Mouse (Mus musculus): Measurements from ENCODE around the gene Psmc3. TPM values are rescaled to one million over a fixed set of nuclear protein-coding genes. Genes with fewer than 3 reads are reported as not detected.
"Not testable (repeated sequence)": the region's sequence is repeated elsewhere in the genome, so short reads cannot be mapped to it uniquely, and the experiment has no call there.

Psmc3 gene
- polyA plus RNA-seq, 1 experiment: 79.4 TPM

DNA sequence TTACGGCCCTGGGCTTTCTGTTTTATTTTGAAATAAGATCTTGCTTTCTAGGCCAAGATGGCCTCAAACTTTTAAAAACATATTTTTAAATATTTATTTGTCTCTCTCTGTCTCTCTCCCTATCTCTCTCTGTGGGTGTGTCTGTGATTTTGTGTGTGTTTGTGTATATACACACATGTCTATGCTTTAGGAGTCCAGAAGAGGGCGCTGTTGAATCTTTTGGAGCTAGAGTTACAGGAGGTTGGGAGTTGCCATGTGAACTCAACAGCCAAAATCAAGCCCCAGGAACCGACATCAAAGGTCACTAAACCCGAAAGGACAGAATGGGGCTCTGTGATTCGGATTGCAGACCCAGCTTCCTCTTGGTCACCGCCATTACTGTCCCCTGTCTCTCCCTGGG is 56.6 kb downstream of the Psmc3 start:
- no peak overlapping the region for H3K4me3 ChIP-seq (ENCODE audit: low read depth, low read length)
- no peak overlapping the region for H3K27ac ChIP-seq (ENCODE audit: insufficient read depth, low read depth, low read length)
- no peaks in the 10 kb centered on the region for H3K4me1 ChIP-seq (ENCODE audit: control insufficient read depth, insufficient read depth, insufficient read length, low read length)
- 82% methylated on average over 6 of the region's 6 CpGs for WGBS
- no peaks in the 10 kb centered on the region for H3K36me3 ChIP-seq (ENCODE audit: control insufficient read depth, insufficient read depth, low read length)
- no peak for TF ChIP-seq CTCF (IDR thresholded peaks at IDR 0.05; ENCODE audit: extremely low read depth, insufficient read length, insufficient replicate concordance, low read depth, low read length)
- TF ChIP-seq POLR2A (IDR thresholded peaks at IDR 0.05; ENCODE audit: low read depth, low read length): no peak
- H3K27me3 ChIP-seq (ENCODE audit: control insufficient read depth, insufficient read depth, low read length): no peaks in the 10 kb centered on the region

DNA sequence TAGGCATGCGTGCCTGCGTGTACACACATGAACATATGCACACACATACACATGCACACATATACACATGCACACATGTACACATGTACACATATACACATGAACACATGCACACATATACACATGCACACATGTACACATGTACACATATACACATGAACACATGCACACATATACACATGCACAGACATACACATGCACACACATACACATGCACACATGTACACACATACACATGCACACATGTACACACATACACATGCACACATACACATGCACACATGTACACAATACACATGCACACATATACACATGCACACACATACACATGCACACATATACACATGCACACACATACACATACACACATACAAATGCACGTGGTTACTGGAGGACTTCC is 58.0 kb downstream of the Psmc3 start:
- 86% methylated on average over 3 of the region's 3 CpGs for WGBS
- not testable (repeated sequence) for H3K4me1 ChIP-seq (ENCODE audit: control insufficient read depth, insufficient read depth, insufficient read length, low read length)

DNA sequence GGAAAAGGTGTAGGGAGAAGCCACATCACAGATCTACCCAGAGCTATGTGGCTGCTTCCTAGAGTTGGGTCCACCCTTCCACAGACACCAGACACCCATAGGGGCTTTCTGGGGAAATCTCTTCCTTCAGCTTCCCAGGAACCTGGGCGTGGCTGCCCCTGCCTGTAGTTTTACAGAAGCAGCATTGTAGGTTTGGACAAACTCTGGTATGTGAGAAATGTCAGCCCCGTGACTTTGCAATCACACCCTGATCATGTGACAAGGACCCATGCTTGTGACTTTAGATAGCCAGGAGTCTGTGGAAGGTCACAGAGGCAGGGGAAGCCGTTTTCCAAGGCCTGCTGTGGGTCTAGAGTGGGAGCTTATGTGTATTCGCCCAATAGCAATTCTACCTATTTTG is 58.7 kb downstream of the Psmc3 start:
- no peak overlapping the region for H3K4me3 ChIP-seq (ENCODE audit: low read depth, low read length)
- no peak overlapping the region for H3K27ac ChIP-seq (ENCODE audit: insufficient read depth, low read depth, low read length)
- no peaks in the 10 kb centered on the region for H3K27me3 ChIP-seq (ENCODE audit: control insufficient read depth, insufficient read depth, low read length)
- H3K36me3 ChIP-seq (ENCODE audit: control insufficient read depth, insufficient read depth, low read length): no peaks in the 10 kb centered on the region
- no peaks in the 10 kb centered on the region for H3K4me1 ChIP-seq (ENCODE audit: control insufficient read depth, insufficient read depth, insufficient read length, low read length)
- TF ChIP-seq POLR2A (IDR thresholded peaks at IDR 0.05; ENCODE audit: low read depth, low read length) (no peak), CTCF (IDR thresholded peaks at IDR 0.05; ENCODE audit: extremely low read depth, insufficient read length, insufficient replicate concordance, low read depth, low read length) (no peak)
- 38% methylated on average over 4 of the region's 4 CpGs for WGBS

More for the DNA sequence above, 58.0 kb downstream of the Psmc3 start:
- not testable (repeated sequence) for H3K4me3 ChIP-seq (ENCODE audit: low read depth, low read length); H3K27ac ChIP-seq (ENCODE audit: insufficient read depth, low read depth, low read length); H3K27me3 ChIP-seq (ENCODE audit: control insufficient read depth, insufficient read depth, low read length); H3K36me3 ChIP-seq (ENCODE audit: control insufficient read depth, insufficient read depth, low read length)

DNA sequence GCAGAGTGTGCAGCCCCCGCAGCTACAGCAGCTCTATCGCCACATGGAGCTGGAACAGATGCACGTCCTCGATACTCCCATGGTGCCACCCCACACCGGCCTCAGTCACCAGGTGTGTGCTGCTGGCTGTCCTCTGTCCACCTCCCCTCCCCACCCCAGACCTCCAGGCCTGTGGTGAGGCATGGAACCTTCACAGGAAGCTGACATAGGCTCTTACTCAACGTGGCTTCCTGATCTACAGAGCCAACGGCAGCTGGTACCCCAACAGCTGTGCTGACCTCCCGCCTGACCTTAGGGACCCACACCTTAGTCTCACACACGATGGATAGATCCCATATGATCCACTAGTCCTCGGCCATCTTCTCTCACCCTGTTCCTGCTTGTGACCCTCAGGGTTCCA is 59.5 kb downstream of the Psmc3 start:
- H3K36me3 ChIP-seq (ENCODE audit: control insufficient read depth, insufficient read depth, low read length): no peaks in the 10 kb centered on the region
- H3K4me3 ChIP-seq (ENCODE audit: low read depth, low read length): no peak overlapping the region
- WGBS: 75% methylated on average over 10 of the region's 10 CpGs
- no peaks in the 10 kb centered on the region for H3K27me3 ChIP-seq (ENCODE audit: control insufficient read depth, insufficient read depth, low read length)
- TF ChIP-seq POLR2A (IDR thresholded peaks at IDR 0.05; ENCODE audit: low read depth, low read length) (no peak), CTCF (IDR thresholded peaks at IDR 0.05; ENCODE audit: extremely low read depth, insufficient read length, insufficient replicate concordance, low read depth, low read length) (no peak)
- H3K27ac ChIP-seq (ENCODE audit: insufficient read depth, low read depth, low read length): no peak overlapping the region
- H3K4me1 ChIP-seq (ENCODE audit: control insufficient read depth, insufficient read depth, insufficient read length, low read length): no peaks in the 10 kb centered on the region

DNA sequence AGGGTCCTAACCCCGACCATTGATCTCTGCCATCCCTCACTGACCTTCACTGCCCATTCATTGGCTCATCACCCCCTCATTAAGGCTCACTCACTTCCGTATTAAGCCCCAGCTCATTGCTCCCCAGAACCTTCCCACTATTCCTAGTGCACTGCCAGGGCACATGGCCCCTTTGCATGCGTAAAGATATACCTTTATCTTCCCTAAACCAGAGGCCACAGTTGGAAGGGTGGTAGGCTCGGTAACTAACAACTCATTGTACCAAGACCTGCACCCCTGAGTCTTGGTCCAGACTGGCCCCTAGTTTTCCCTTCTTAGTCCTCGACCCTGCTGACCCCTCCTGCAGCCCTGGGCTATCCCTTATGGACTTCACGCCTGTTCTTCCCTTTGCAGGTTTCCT is 60.0 kb downstream of the Psmc3 start:
- TF ChIP-seq CTCF (IDR thresholded peaks at IDR 0.05; ENCODE audit: extremely low read depth, insufficient read length, insufficient replicate concordance, low read depth, low read length): no peak
- H3K27me3 ChIP-seq (ENCODE audit: control insufficient read depth, insufficient read depth, low read length): no peaks in the 10 kb centered on the region
- no peak overlapping the region for H3K4me3 ChIP-seq (ENCODE audit: low read depth, low read length)
- H3K27ac ChIP-seq (ENCODE audit: insufficient read depth, low read depth, low read length): no peak overlapping the region
- no peaks in the 10 kb centered on the region for H3K36me3 ChIP-seq (ENCODE audit: control insufficient read depth, insufficient read depth, low read length)
- WGBS: 78% methylated on average over 6 of the region's 6 CpGs
- no peaks in the 10 kb centered on the region for H3K4me1 ChIP-seq (ENCODE audit: control insufficient read depth, insufficient read depth, insufficient read length, low read length)

DNA sequence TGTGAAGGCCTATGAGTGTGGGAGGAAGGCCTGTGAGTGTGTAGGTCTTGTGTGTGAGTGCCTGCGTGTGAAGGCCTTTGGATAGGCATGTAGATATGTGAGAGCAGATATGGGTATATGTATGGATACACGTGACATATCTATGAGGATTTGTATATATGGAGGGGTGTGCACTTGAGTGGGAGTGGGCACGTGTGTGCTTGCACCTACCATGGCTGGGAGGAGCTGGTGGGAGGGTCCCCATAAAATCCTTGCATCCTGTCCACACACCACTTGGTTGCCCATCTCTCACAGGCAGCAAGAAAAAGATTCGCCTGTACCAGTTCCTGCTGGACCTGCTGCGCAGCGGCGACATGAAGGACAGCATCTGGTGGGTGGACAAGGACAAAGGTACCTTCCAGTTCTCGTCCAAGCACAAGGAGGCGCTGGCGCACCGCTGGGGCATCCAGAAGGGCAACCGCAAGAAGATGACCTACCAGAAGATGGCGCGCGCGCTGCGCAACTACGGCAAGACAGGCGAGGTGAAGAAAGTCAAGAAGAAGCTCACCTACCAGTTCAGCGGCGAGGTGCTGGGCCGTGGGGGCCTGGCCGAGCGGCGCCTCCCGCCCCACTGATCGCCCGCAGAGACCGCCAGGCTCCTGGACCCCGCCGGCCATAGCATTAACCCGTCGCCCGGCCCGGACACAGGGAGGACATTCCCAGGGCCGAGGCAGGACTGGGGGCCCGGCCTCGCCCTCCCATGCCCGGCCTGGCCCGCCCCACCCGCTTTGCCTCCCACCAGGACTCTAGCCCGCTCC is 61.2 kb downstream of the Psmc3 start:
- Histone ChIP-seq H3K4me3 (ENCODE audit: low read depth, low read length) (peak overlapping the region; percentile 58), H3K4me1 (ENCODE audit: control insufficient read depth, insufficient read depth, insufficient read length, low read length) (no peaks in the 10 kb centered on the region)

DNA sequence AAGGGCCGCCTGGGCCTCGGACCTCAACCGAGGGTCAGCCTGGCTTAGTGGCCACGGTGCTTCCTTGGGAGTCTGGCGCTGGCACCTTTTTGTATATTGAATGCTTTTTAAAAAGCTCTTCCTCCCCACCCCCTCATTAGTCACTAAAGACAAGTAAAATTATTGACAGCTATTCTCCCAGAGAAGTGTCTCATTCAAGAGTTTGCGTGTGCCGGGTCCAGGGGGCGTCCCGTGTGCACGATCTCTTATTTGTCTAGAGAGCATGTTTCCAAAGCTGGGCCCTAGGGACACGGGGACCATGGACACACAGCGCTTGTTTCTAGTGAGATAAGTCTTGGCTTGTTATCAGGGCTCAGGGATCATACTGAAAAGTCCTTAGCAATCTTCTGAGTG is 61.8 kb downstream of the Psmc3 start:
- TF ChIP-seq CTCF (IDR thresholded peaks at IDR 0.05; ENCODE audit: extremely low read depth, insufficient read length, insufficient replicate concordance, low read depth, low read length) (no peak), POLR2A (IDR thresholded peaks at IDR 0.05; ENCODE audit: low read depth, low read length) (no peak)
- 33% methylated on average over 12 of the region's 12 CpGs for WGBS
- H3K36me3 ChIP-seq (ENCODE audit: control insufficient read depth, insufficient read depth, low read length): no peaks in the 10 kb centered on the region
- H3K27me3 ChIP-seq (ENCODE audit: control insufficient read depth, insufficient read depth, low read length): no peaks in the 10 kb centered on the region
- no peak overlapping the region for H3K27ac ChIP-seq (ENCODE audit: insufficient read depth, low read depth, low read length)
- peak overlapping the region; percentile 58 for H3K4me3 ChIP-seq (ENCODE audit: low read depth, low read length)
- H3K4me1 ChIP-seq (ENCODE audit: control insufficient read depth, insufficient read depth, insufficient read length, low read length): no peaks in the 10 kb centered on the region

More for the DNA sequence above, 61.2 kb downstream of the Psmc3 start:
- TF ChIP-seq CTCF (IDR thresholded peaks at IDR 0.05; ENCODE audit: extremely low read depth, insufficient read length, insufficient replicate concordance, low read depth, low read length) (peak; percentile 99), POLR2A (IDR thresholded peaks at IDR 0.05; ENCODE audit: low read depth, low read length) (0 out of 2 replicates have a peak, but pooled peaks have one; percentile 22)
- H3K36me3 ChIP-seq (ENCODE audit: control insufficient read depth, insufficient read depth, low read length): no peaks in the 10 kb centered on the region
- H3K27ac ChIP-seq (ENCODE audit: insufficient read depth, low read depth, low read length): no peak overlapping the region
- H3K27me3 ChIP-seq (ENCODE audit: control insufficient read depth, insufficient read depth, low read length): no peaks in the 10 kb centered on the region
- WGBS: 26% methylated on average over 42 of the region's 42 CpGs

Other genes with a start within 250 kb of the Psmc3 start
- gene Mtch2, start 206.9 kb upstream of the Psmc3 start, polyA plus RNA-seq (2012; rRNA removed): 45.2 and 85.5 TPM in 2 replicates
- gene C1qtnf4, start 168.1 kb upstream of the Psmc3 start, polyA plus RNA-seq (2012; rRNA removed): 3.5 and 4.0 TPM in 2 replicates
- gene Kbtbd4, start 149.3 kb upstream of the Psmc3 start, polyA plus RNA-seq (2012; rRNA removed): 5.9 and 9.6 TPM in 2 replicates
- gene Ndufs3, start 149.2 kb upstream of the Psmc3 start, polyA plus RNA-seq (2012; rRNA removed): 65.7 and 119 TPM in 2 replicates
- 16.8 and 25.0 TPM in 2 replicates for gene Celf1, start 113.6 kb upstream of the Psmc3 start, polyA plus RNA-seq (2012; rRNA removed)
- 0.32 and 0.51 TPM in 2 replicates for gene Rapsn, start 18.4 kb upstream of the Psmc3 start, polyA plus RNA-seq (2012; rRNA removed)
- 16.9 and 17.8 TPM in 2 replicates for gene Slc39a13, start 16.4 kb downstream of the Psmc3 start, polyA plus RNA-seq (2012; rRNA removed)
- gene Spi1, start 28.4 kb downstream of the Psmc3 start, polyA plus RNA-seq (2012; rRNA removed): 20.3 and 28.8 TPM in 2 replicates
- gene Mybpc3, start 64.1 kb downstream of the Psmc3 start, polyA plus RNA-seq (2012; rRNA removed): 0.04 and 0.05 TPM in 2 replicates
- gene Madd, start 129.8 kb downstream of the Psmc3 start, polyA plus RNA-seq (2012; rRNA removed): 6.8 and 12.2 TPM in 2 replicates
- 39.6 and 126 TPM in 2 replicates for gene Nr1h3, start 148.8 kb downstream of the Psmc3 start, polyA plus RNA-seq (2012; rRNA removed)
- gene Acp2, start 148.9 kb downstream of the Psmc3 start, polyA plus RNA-seq (2012; rRNA removed): 12.5 and 24.7 TPM in 2 replicates
- gene Ddb2, start 183.0 kb downstream of the Psmc3 start, polyA plus RNA-seq (2012; rRNA removed): 2.1 and 3.3 TPM in 2 replicates
- 3.4 and 6.6 TPM in 2 replicates for gene Pacsin3, start 201.9 kb downstream of the Psmc3 start, polyA plus RNA-seq (2012; rRNA removed)
- 17.6 and 34.6 TPM in 2 replicates for gene Arfgap2, start 211.0 kb downstream of the Psmc3 start, polyA plus RNA-seq (2012; rRNA removed)